Mouse (Mus musculus) Muller cell, postnatal 12 days (primary cell): ENCODE results near the gene Exoc8.

ENCODE experiments used
- DNase-seq: peaks from one replicate; pipeline ENCODE4 v3.0.0-alpha.2; 2015; ENCODE audit errors: inconsistent ontology term

Gene Exoc8

DNA sequence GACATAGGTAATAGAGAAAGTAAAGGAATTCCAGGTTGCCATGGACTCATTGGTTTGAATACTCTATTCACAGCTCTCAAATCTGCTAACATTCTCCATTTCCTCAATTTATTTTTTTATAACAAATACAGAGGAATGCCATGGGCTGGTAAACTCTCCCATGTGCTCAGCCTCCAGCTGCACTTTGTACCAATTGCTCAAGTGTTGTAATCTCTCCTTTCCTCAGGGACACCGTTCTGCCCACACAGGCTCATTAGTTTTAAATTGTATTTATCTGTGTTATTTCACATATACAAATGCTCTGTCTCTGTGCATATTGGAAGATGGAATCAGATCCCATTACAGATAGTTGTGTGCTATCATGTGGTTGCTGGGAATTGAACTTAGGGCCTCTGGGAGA is 44.0 kb downstream of the Exoc8 start:
- no peak for DNase-seq

DNA sequence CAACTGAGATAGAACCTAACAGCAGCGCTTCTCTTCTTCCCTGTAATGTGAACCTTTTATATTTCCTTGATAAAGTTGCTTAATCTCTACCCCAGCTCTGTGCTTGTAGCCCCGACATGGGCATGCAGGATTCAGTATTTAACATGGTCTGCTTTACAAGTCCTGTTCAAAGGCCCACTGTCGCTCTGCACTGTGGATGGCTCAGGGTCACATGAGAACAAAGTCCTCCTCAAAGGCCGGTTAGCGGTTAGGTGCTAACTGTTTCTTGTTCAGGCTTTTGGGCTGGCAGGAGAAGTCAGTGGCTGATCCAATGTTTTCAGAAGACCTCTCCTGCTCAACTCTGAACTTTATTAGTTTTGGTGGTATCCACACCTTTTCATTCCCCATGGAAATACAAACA is 51.9 kb downstream of the Exoc8 start:
- no peak for DNase-seq

DNA sequence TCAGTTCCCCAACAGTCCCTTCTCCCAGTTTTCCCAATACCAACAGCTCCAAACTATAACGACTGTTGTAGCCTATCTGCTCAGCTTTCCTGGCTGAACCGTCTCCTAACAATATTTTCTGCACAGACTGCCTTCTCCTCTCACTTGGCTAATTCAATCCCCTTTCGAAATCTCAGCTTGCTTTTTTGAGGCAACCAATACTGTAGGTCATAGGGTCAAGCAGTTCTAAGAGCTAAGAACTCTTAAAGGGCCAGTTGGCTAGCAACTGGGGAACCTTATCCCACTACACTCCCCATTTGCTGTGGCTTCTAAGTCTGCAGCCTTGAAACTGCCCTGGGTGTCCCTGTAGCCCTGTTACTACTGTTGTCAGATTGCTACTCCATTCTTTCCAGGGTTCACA is 52.4 kb downstream of the Exoc8 start:
- no peak for DNase-seq
